Mouse (Mus musculus) gonadal fat pad, adult 2 months (tissue): ENCODE results near the gene Cebpe. TPM values are rescaled to one million over a fixed set of nuclear protein-coding genes. Genes with fewer than 3 reads are reported as not detected.

Experiments
- DNase-seq: peaks from one replicate; pipeline ENCODE4 v3.0.0-alpha.2; 2012; ENCODE audit warnings: low read depth
- polyA plus RNA-seq: library from polyadenylated mRNA; depleted of rRNA; stranded (reverse); fragments of >200 nt; gene quantifications from 2 replicates; pipeline ENCODE4 v1.2.3, GENCODE M21; 2012; rRNA removed

Gene Cebpe
- 0.48 and 0.63 TPM in 2 replicates for polyA plus RNA-seq

GRCm38 (mm10) chr14:54712074-54712473, at the start of gene Cebpe:
Gene Cebpe, minus strand, starts transcription at chr14:54712174.
- DNase-seq = no peak

DNA sequence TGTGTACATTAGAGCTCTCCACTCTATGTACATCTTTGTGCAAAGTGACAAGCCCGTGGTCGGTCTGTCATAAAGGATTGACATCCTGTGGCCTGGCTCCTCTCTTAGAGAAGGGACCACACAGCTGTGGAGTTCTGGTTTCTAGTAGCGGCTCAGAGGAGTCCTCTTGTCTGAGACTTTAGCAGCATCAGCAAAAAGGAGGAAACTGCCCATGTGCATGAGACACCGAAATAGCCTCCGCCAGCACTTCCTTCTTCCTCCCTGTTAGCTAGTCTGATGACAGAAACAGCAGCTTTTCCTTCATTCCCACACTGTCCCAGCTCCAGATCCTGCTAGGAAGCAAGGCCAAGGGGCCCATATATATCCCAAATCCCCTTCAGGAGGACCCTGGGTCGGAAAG, 44.4 kb upstream of the Cebpe start:
- no peak for DNase-seq

- DNase-seq = no peak
These were observed 42.6 kb upstream of the Cebpe start for GRCm38 (mm10) chr14:54754602-54755018.

DNA sequence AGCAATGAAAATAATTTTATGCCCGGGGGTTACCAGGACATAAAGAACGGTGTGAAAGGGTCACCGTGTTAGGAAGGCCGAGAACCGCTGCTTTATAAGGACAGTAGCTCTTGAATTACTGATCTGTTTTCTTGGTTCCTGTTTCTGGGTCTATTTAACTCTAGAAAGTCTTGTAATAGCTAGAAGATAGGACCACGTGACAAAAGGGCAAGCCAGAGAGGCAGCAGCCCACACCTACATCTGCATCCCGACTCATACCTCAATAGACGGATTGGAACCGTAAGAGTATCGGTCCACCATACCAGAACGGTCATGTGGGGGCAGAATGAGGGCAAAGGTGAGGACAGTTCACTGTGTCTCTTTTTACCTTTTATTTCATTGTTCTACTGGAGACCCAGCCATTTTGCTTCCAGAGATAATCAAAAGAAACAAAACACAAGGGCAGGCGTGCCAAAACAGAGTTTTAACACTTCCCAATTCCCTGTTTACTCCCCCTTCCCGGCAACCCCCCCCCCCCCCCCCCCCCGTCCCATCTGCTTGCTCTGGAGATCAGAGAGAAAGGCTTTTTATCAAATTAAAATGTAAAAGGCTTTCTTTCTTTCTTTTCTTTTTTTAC, 42.1 kb upstream of the Cebpe start:
- DNase-seq = no peak

DNA sequence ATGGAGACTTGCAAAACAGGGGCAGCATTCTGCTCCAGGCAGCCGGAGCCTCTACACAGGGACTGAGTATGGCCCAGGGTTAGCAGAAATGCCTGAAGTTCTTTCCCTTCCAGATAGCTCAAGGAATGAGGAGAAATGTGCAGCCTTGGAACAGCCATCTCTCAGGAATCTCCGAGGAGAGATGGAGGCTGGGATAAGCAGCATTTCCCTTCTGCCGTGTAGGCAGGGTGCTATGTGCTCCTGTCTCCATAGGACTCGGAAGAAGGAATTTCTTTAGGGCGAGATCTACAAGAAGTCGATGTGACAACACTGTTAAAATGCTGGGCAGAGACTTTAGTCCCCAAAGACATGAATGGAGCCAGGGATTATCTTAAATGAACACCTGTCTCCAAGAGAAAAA, 41.0 kb upstream of the Cebpe start:
- DNase-seq = no peak

DNA sequence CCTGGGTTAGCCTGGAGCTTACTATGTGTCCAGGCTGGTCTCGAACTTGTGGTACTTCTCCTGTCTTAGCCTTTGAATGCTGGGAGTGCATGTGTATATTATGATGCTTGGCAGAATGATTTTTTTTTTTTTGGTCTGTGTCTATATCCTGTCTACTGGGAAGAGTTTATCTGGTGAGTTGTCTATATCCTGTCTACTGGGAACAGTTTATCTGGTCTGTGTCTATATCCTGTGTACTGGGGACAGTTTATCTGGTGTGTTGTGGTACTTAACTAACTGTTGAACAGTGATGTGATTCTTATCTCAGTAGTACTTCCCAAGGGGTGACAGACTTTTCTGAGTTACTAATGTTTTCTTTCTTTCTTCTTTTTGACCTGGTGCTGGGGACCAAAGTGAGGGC, 39.8 kb upstream of the Cebpe start:
- DNase-seq = no peak

DNA sequence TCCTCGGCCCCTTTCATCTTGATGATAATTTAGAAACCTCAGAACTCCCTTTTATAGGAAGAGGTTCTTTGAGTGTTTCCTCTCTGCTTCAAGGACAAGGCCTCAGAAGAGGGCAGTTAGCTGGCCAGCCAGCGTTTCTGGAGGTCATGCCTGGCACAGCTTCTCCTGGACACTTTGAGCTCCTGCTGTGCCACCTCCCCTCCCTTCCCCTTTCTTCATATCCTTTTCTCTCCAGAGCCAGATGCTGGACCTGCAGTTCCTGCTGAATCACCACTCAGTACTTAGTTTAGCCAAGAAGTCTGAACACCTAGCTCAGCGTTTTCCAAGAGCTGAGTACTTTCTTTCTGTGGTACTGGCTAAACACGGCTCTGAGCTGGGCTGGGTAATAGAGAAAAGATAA, 37.3 kb upstream of the Cebpe start:
- no peak for DNase-seq

- no peak for DNase-seq
These were observed 36.3 kb upstream of the Cebpe start for GRCm38 (mm10) chr14:54747942-54748917.

DNA sequence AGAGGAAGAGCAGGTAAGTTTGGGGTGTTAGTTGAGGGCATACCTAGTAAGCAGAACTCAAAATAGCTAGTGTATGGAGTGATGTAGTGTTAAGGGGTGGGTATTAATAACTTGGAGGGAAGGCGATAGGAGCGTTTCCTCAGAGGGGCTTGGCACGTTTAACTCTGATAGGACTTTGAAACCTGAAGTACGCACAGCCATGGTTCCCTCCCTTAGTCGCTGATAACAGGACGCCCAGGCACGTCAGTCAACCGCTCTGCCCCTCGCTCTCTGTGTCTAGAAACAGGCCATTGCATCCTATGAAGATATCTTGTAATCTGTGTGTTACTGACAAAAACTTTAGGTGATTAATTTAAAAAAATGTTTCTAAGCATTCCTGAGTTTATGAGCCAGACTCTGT, 34.1 kb upstream of the Cebpe start:
- no peak for DNase-seq

DNA sequence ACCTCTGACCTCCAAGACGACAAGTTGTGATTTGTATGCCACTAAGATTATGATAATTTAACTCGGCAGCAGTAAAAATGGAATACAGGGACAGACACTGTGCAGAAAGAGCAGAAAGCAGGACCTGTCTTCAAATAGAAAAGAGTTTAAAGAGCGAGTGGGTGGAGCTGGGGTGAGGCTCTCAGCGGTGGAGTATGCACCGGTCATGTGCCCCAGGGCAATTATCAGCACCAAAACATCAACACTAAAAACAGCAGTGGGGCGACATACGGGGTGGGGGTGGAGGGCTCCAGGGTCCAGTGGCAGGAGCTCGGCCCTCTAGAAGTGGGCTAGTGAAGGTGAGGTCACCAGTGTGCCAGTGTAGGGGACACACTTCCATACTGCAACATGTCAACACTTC, 32.5 kb upstream of the Cebpe start:
- DNase-seq = no peak

DNA sequence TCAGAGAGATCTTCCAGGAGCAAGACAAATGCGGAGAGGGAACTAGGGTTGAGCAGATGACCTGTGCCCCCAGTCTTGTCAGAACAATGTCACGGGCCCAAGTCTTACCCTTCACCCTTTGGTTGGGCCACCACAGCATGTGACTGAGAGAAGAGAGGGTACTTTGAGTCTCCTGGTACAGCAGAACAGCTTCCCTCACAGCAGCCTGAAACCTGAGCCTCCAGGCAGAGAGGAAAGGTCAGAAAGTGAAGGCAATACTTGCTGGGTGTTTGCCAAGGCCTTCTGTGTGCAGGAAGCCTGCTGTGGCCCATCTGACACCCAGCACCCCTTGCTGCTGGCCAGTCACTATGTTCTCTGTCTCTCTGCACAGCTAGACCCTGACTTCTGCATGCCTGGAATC, 30.4 kb upstream of the Cebpe start:
- DNase-seq = no peak

DNA sequence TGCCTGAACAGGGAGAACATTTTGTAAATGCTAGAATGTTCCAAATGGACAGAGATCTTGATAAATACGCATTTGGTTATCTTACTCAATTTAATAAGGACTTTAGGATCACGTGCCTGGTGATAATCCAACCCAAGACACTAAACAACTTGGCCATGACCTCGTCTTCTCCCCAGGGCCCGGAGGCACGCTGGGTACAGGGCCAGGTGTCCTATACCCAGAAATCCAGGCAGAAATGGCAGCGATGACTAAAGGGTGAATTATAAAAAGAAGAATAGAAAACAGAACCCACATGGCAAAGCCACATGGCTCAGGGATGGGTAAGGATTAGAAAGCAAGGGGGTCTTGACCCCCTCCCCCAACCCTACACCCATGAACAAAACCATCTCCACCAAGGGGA, 29.7 kb upstream of the Cebpe start:
- no peak for DNase-seq

DNA sequence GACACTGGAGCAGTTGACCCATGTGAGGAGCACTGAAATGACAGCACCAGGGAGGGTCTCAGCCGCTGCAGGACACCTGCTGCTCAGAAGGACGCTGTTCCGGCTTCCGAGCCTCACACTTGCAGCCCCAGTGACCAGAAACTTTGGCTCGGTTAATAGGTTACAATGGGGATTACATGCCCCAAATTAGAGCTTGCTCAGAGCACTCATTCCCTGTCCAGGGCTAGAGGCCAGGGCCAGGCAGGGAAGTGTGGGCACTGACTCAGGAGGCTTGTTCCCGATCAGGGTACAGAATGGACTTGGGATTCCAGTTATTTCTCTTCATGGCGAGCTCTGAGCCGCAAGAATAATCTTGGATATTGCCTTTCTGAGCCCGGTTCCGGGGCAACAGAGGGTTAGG, 25.7 kb upstream of the Cebpe start:
- DNase-seq = no peak

DNA sequence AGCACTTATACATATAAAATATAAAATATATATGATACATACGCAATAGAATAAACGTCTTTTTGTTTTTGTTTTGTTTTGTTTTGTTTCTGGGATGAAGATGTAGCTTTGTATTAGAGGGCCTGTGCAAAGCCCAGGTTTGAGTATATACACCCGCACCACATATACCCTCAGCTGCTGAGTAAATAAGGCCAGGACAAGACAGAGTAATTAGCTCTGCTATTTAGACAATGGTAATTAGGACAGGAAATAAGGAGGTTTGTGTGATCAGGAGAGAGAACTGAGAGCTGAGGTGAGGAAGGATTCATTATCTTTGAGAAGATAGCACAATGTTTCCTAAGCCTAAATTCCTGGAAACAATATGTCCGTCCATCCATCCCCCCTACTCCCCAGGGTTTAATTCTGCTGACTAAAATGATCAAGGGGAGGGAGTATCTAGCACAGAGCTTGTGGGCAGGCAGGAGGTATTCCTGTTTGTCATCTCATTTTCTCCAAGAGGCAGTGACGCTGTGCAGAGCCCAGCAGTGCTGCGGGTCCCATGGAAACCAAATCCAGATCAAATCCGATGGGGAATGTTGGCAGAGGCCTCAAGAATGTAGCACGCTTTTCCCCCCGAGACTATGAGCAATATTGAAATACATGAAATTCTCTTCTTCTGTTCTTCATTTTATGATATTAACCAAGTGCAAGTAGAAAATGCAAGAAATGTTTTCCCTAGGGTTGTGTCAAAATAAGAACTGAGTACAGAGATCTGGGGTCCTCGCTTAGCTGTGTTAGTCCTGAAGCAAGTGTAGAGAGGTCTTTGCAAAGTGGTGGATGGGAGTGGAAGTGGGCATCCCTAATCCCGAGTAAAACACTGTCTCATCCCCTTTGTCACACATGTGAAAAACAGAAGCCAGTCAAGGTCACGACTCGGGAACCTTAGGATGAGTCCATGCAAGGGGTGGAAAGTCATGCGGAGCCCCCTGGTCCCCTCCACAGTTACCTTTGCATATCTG, 24.9 kb upstream of the Cebpe start:
- no peak for DNase-seq

DNA sequence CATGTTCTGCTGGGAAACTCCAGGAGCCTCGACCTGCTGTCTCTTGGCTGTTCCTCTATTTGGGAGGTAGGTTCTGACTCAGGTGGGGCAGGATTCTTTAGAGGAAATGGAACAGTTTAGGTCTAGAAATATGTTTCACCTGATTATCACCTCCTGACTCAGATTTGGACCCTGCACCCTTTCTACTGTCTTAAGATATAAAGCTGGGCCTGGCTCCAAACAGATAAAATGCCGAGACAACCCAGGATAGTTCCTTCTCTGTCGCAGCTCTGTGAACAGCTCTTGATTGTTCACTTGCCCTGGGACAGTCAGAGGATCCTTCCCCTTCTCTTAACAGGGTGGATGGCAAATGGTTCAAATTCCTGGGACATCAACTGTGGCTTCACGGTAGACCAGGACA, 23.2 kb upstream of the Cebpe start:
- DNase-seq = no peak

DNA sequence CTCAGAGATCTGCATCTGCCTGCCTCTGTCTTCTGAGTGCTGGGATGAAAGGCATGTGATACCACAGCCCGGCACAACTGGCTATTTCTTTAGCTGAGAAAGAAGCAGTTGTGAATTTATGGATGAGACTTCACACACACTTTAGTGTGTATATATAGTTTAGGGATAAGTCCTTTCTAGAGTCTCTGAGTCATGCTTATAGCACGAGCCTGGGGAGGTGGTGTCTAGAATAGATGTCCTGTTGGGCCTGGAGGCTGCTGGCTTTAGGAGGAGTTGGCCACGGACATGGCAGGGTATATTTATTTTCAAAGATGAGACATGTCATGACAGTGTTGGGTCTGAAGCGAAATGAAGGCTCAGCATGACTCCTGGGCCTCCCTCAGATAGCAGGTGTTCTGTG, 22.0 kb upstream of the Cebpe start:
- DNase-seq = no peak

DNA sequence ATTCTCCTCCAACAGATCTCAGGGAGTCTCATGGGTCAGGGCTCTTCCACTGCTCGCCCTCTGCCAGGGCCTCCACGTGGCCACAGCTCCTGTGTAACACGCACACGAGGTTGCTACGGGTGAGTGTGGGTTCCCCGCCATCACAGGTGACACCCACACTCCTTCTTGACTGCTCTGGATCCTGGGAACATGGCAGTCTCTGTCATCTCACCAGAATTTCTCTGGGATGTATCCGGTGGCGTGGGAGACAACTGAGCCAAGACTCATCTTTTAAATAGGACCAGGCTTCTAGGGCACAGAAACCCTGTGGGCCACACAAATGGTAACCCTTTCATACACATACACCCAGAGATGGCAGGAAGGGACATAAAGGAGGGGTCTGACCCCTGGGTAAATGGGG, 20.2 kb upstream of the Cebpe start:
- no peak for DNase-seq

GRCm38 (mm10) chr14:54730305-54730704, 18.3 kb upstream of the Cebpe start:
- no peak for DNase-seq

- no peak for DNase-seq
These were observed 17.1 kb upstream of the Cebpe start for GRCm38 (mm10) chr14:54728823-54729653.

- DNase-seq = no peak
These were observed 15.6 kb upstream of the Cebpe start for GRCm38 (mm10) chr14:54727565-54727964.

DNA sequence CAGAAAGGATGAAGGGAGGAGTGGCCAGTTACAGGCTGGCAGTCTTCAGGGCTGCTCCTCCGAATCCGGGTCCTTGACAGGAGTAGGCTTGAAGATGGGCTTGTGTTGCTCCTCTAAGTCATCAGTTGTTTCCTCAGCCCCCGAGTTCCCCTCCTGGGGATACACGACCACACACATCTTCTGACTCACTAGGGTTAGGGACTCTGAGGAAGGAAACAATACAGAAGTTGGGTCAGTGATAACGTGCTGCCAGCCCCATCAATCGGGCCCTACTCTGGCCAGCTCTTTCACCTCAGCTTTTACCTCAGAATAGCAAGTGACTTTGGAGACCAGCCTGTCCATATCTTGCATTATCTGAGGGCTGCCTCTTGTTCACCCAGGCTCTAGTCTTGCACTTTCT, 12.1 kb upstream of the Cebpe start:
- no peak for DNase-seq
